Mouse (Mus musculus) activated CD4-positive, CD25-positive, alpha-beta regulatory T cell, adult 9 weeks (primary cell): ENCODE data around the gene Angptl4. TPM values are rescaled to one million over a fixed set of nuclear protein-coding genes. Genes with fewer than 3 reads are reported as not detected.

ENCODE experiments used
- polyA plus RNA-seq: library from polyadenylated mRNA; unstranded; fragments of 100-300 nt; shearing (Covaris generic); gene quantifications from one replicate; pipeline ENCODE4 v1.2.1, GENCODE M21; 2017

Angptl4 gene
- polyA plus RNA-seq, result 4.4 TPM

GRCm38 (mm10) chr17:33781124-33781977 is at the start of gene Angptl4:
TSS of gene Angptl4 (minus strand) at chr17:33781830.

GRCm38 (mm10) chr17:33824084-33824996 is 42.7 kb upstream of the Angptl4 start, which contains the start of the genes Rps28 and Ndufa7:
TSS of gene Rps28 (minus strand) at chr17:33824562.
TSS of gene Ndufa7 (plus strand) at chr17:33824572.

DNA sequence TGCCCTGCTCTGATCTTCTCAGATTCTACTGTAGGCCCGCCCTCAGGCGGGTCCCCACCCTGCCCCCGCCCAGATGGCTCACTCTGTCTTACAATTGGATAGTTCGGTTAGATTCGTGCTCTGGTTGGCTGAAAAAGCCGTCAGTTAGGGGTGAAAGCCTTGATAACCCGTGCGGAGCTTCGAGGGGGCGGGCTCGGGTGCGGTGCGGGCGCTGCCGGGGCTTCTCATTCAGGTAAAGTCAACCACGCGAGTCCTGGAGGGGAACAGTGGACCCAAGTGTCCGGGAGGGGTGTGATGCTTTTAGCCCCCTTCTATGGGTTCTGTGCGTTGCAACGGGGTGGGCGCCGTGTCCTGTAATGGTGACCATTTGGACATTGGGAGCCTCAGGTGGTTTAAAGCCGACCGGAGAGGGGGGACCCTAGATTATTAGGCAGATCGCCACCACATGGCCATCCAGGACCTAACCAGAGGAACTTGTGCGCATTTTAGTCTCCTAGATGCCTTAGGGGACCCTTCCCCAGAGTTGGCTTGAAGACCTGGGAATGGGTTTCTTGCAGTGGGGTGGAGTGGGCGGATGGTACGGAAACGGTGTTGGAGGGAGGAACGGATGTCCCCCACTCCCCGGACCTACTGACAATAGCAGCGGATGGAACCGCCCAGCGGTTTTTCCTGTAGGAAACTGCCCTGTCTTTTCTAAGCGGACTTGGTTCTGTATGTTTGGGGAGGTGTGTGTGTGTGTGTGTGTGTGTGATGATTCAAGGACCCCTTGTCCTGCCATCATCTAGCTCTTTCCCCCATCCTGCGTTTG is 28.9 kb upstream of the Angptl4 start, which contains the start of gene Kank3:
Gene Kank3 (plus strand): TSS at position 186 of the 808 bp plus-strand sequence.

GRCm38 (mm10) chr17:33760255-33761165 is 21.1 kb downstream of the Angptl4 start, which contains the start of gene Rab11b:
TSS of gene Rab11b (minus strand) at chr17:33760530.

Other genes starting within 250 kb of the Angptl4 start
- 96.0 TPM for gene Myo1f, start 226.1 kb downstream of the Angptl4 start, polyA plus RNA-seq
- 58.2 TPM for gene Zfp414, start 152.7 kb downstream of the Angptl4 start, polyA plus RNA-seq
- 2.0 TPM for gene Pram1, start 143.8 kb downstream of the Angptl4 start, polyA plus RNA-seq
- 416 TPM for gene Hnrnpm, start 95.0 kb downstream of the Angptl4 start, polyA plus RNA-seq
- 50.9 TPM for gene March2, start 63.2 kb downstream of the Angptl4 start, polyA plus RNA-seq
- 298 TPM for gene Rab11b, start 21.3 kb downstream of the Angptl4 start, polyA plus RNA-seq
- gene Kank3, start 28.7 kb upstream of the Angptl4 start, polyA plus RNA-seq, result 3.4 TPM
- gene Rps28, start 42.7 kb upstream of the Angptl4 start, polyA plus RNA-seq, result 1,074 TPM
- 386 TPM for gene Ndufa7, start 42.7 kb upstream of the Angptl4 start, polyA plus RNA-seq
- gene Cd320, start 61.3 kb upstream of the Angptl4 start, polyA plus RNA-seq, result 32.2 TPM
- gene Gm7029, start 92.0 kb upstream of the Angptl4 start, polyA plus RNA-seq, result not detected
- 8.5 TPM for gene Kifc1, start 108.8 kb upstream of the Angptl4 start, polyA plus RNA-seq
- gene Platr17, start 123.3 kb upstream of the Angptl4 start, polyA plus RNA-seq, result 5.0 TPM
- gene Daxx, start 127.6 kb upstream of the Angptl4 start, polyA plus RNA-seq, result 132 TPM
- 697 TPM for gene Tapbp, start 134.1 kb upstream of the Angptl4 start, polyA plus RNA-seq
- 20.2 TPM for gene Zbtb22, start 134.1 kb upstream of the Angptl4 start, polyA plus RNA-seq
- 135 TPM for gene Rgl2, start 147.7 kb upstream of the Angptl4 start, polyA plus RNA-seq
- gene Pfdn6, start 158.5 kb upstream of the Angptl4 start, polyA plus RNA-seq, result 140 TPM
- 58.5 TPM for gene Wdr46, start 158.8 kb upstream of the Angptl4 start, polyA plus RNA-seq
- gene B3galt4, start 169.7 kb upstream of the Angptl4 start, polyA plus RNA-seq, result 30.8 TPM
- 89.2 TPM for gene Vps52, start 174.0 kb upstream of the Angptl4 start, polyA plus RNA-seq
- 2,816 TPM for gene Rps18, start 174.2 kb upstream of the Angptl4 start, polyA plus RNA-seq
- gene H2-K1, start 218.5 kb upstream of the Angptl4 start, polyA plus RNA-seq, result 13,533 TPM
- gene Ring1, start 242.8 kb upstream of the Angptl4 start, polyA plus RNA-seq, result 21.4 TPM
- gene H2-Ke6, start 246.2 kb upstream of the Angptl4 start, polyA plus RNA-seq, result 41.5 TPM
- gene Slc39a7, start 249.9 kb upstream of the Angptl4 start, polyA plus RNA-seq, result 132 TPM
- gene Rxrb, start 250.0 kb upstream of the Angptl4 start, polyA plus RNA-seq, result 22.6 TPM